Mouse (Mus musculus) left cerebral cortex, postnatal 10 days (tissue): ENCODE data around the gene Fam168a. TPM values are rescaled to one million over a fixed set of nuclear protein-coding genes. Genes with fewer than 3 reads are reported as not detected.

Experiments
- DNase-seq, 2 experiments: peaks; one replicate each; pipeline ENCODE4 v3.0.0; 2021 to 2022; ENCODE audit warnings: low spot score in 2 of 2, mixed read lengths in 1 of 2; ENCODE audit errors: extremely low spot score in 1 of 2
- intact Hi-C: fragments of 180-260 bp; cut with DNase I; formaldehyde crosslinking; loops from one replicate; pipeline ENCODE4 v1.15.1; 2025
- microRNA-seq: library from miRNA; unstranded; fragments of <30 nt; microRNA quantifications from one replicate; pipeline ENCODE4 v1.2.0, GENCODE M21; 2022
- total RNA-seq, 2 experiments: library from RNA; stranded (reverse); gene quantifications; 2 replicates each; pipeline ENCODE4 v1.2.3; 2021

Gene Fam168a
- total RNA-seq, 2 experiments from 2014 or later, result 267 to 276 TPM

GRCm38 (mm10) chr7:100876771-100877170 is 170.3 kb downstream of the Fam168a start:
- intact Hi-C loops, result no loop called here
- DNase-seq, result no peak

GRCm38 (mm10) chr7:100879595-100879994 is 173.2 kb downstream of the Fam168a start:
- peak in 1 of 2 experiments; percentile 89 for DNase-seq
- intact Hi-C loops, result no loop called here

GRCm38 (mm10) chr7:100881531-100881930 is 175.1 kb downstream of the Fam168a start:
- intact Hi-C loops, result no loop called here
- peak in 1 of 2 experiments; percentile 22 for DNase-seq

GRCm38 (mm10) chr7:100881950-100882349 is 175.5 kb downstream of the Fam168a start:
- intact Hi-C loops, result no loop called here
- DNase-seq, result no peak

GRCm38 (mm10) chr7:100884460-100884859 is 178.0 kb downstream of the Fam168a start:
- intact Hi-C loops, result no loop called here
- DNase-seq, result no peak

GRCm38 (mm10) chr7:100886535-100886934 is 180.1 kb downstream of the Fam168a start:
- DNase-seq, result peak in 1 of 2 experiments; percentile 49

More at GRCm38 (mm10) chr7:100886535-100886934, 180.1 kb downstream of the Fam168a start:
- intact Hi-C loops, result no loop called here

Small RNAs within 50 kb of the gene (microRNA-seq; reads per million reads assigned to microRNA genes)
- gene Mir3102, result 312 reads per million, percentile 65 among the genes with 10 or more reads in this experiment

Other genes starting within 250 kb of the Fam168a start
- gene Ucp3, start 233.6 kb upstream of the Fam168a start, total RNA-seq, result under 1 TPM; 0.69 to 0.79 TPM
- 10 to 100 TPM; 57.7 to 80.5 TPM for gene Ucp2, start 213.3 kb upstream of the Fam168a start, total RNA-seq
- gene Dnajb13, start 191.7 kb upstream of the Fam168a start, total RNA-seq, result under 1 TPM; 0.47 to 0.54 TPM
- gene Coa4, start 169.6 kb upstream of the Fam168a start, total RNA-seq, result 1 to 10 TPM; 7.8 to 9.0 TPM
- gene Rab6a, start 99.2 kb upstream of the Fam168a start, total RNA-seq, result 100 to 1,000 TPM; 386 to 392 TPM
- gene Mrpl48, start 98.3 kb upstream of the Fam168a start, total RNA-seq, result 10 to 100 TPM; 48.5 to 55.5 TPM
- gene Plekhb1, start 44.2 kb upstream of the Fam168a start, total RNA-seq, result 10 to 100 TPM; 27.2 to 30.9 TPM
- gene Relt, start 156.8 kb downstream of the Fam168a start, total RNA-seq, result 1 to 10 TPM; 9.0 to 9.4 TPM
- 10 to 100 TPM; 58.2 to 59.6 TPM for gene Arhgef17, start 225.5 kb downstream of the Fam168a start, total RNA-seq